Mouse (Mus musculus) forebrain, embryonic 11.5 days (tissue): ENCODE data around the gene Ptpru. TPM values are rescaled to one million over a fixed set of nuclear protein-coding genes. Genes with fewer than 3 reads are reported as not detected.
A peak's percentile ranks its signal among the peaks of the same experiment; 100 is the strongest.

Experiments
- ATAC-seq: fragments of 200-750 bp; cut with Nextera tagmentation; replicated peaks from 2 replicates; pipeline ENCODE4 v1.8.0; 2017; ENCODE audit warnings: moderate TSS enrichment; ENCODE audit not compliant: low FRiP score
- DNase-seq: peaks from one replicate; pipeline ENCODE4 v3.0.0-alpha.2; 2017; ENCODE audit warnings: low spot score
- H3K27ac ChIP-seq: fragments of 300-500 bp; sonication (generic); 2 replicates; pipeline ENCODE4 v1.5.1; 2014; ENCODE audit warnings: low read depth, low read length
- H3K27me3 ChIP-seq: fragments of 300-500 bp; sonication (generic); 2 replicates; pipeline ENCODE4 v1.6.1; 2014; ENCODE audit warnings: mild to moderate bottlenecking, low read length, mixed read lengths; ENCODE audit not compliant: control insufficient read depth, insufficient read depth
- H3K36me3 ChIP-seq: fragments of 300-500 bp; sonication (generic); 2 replicates; pipeline ENCODE4 v1.6.1; 2014; ENCODE audit warnings: mild to moderate bottlenecking, low read length, moderate library complexity, mixed read lengths; ENCODE audit not compliant: control insufficient read depth, insufficient read depth
- H3K4me1 ChIP-seq: fragments of 300-500 bp; sonication (generic); replicated peaks from 2 replicates; pipeline ENCODE4 v1.6.1; 2014; ENCODE audit warnings: low read length, mixed read lengths; ENCODE audit not compliant: control insufficient read depth, insufficient read depth
- H3K4me2 ChIP-seq: fragments of 300-500 bp; sonication (generic); 2 replicates; pipeline ENCODE4 v1.6.1; 2014; ENCODE audit warnings: low read depth, mild to moderate bottlenecking, low read length, moderate library complexity, mixed read lengths; ENCODE audit not compliant: severe bottlenecking
- H3K4me3 ChIP-seq: fragments of 300-500 bp; sonication (generic); 2 replicates; pipeline ENCODE4 v1.5.1; 2014; ENCODE audit warnings: low read depth, low read length
- H3K9ac ChIP-seq: fragments of 300-500 bp; sonication (generic); 2 replicates; pipeline ENCODE4 v1.6.1; 2014; ENCODE audit warnings: low read length
- H3K9me3 ChIP-seq: fragments of 300-500 bp; sonication (generic); 2 replicates; pipeline ENCODE4 v1.6.1; 2016; ENCODE audit warnings: low read length, mixed read lengths; ENCODE audit not compliant: control insufficient read depth
- WGBS: fragments of 180-500 bp; shearing (Covaris S2); extraction: QIAGEN DNeasy Blood & Tissue Kit; methylation state at CpG from one replicate; pipeline ENCODE4 v1.1.7; 2014; 5-methylcytosine and 5-hydroxymethylcytosine counted together
- polyA plus RNA-seq: library from polyadenylated mRNA; unstranded; fragments of >200 nt; fragmentation: Nextera tagmentation; extraction: Ambion mirVana; gene quantifications from 2 replicates; pipeline ENCODE4 v1.2.1, GENCODE M21; 2014

Ptpru gene
- polyA plus RNA-seq, 1 experiment from 2014 or later, result 44.3 TPM

- 82% methylated on average over 8 of the region's 8 CpGs for WGBS
- H3K9ac ChIP-seq, result no peak overlapping the region
- no peaks in the 10 kb centered on the region for H3K27me3 ChIP-seq
- peaks cover 8% of the 10 kb centered on the region; the same call in 1 of the 2 replicates for H3K4me1 ChIP-seq
- DNase-seq (no peak), ATAC-seq (no peak)
- H3K4me3 ChIP-seq, result no peak overlapping the region
- H3K9me3 ChIP-seq, result no peaks in the 10 kb centered on the region
- H3K27ac ChIP-seq, result no peak overlapping the region
- no peaks in the 10 kb centered on the region for H3K36me3 ChIP-seq
- H3K4me2 ChIP-seq, result no peak overlapping the region
Observed at GRCm38 (mm10) chr4:131845991-131846778, 8.1 kb upstream of the Ptpru start.

DNA sequence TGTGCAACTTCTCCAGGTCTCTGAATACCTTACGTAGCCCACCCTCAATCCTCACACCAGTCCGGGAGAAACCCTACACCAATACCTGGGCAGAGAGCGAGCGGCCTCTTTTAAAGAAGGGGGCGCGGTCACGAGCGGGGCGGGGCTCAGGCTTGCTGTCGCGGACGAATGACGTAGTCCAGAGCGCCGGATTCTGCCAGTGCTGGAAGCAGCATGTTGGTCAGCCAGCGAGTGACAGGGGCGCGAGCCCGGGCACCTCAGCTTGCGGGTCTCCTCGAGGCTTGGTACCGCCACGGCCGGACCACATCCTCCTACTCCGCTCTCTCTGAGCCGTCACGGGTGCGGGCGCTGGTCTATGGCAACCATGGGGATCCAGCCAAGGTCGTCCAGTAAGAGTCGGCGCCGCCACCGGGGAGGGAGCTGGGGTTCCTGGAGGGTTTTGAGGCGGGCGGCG, 5.2 kb upstream of the Ptpru start, which contains the start of gene Mecr:
Gene Mecr (plus strand): TSS at position 181 of the 454 bp plus-strand sequence.
- Histone ChIP-seq H3K27ac (no peak within 1 kb of the TSS), H3K27me3 (peaks cover 2% of the 10 kb centered on the region; the same call in 1 of the 2 replicates), H3K9me3 (no peaks in the 10 kb centered on the region), H3K4me1 (0 out of 2 replicates have a peak, but pooled peaks cover 5% of the 10 kb centered on the region), H3K36me3 (no peaks in the 10 kb centered on the region), H3K9ac (peak within 1 kb of the TSS; percentile 74), H3K4me3 (peak within 1 kb of the TSS; percentile 88), H3K4me2 (peak within 1 kb of the TSS; percentile 67)
- WGBS, result under 1% methylated on average over 37 of the region's 37 CpGs
- peak; percentile 84 for ATAC-seq
- DNase-seq, result peak; percentile 97

DNA sequence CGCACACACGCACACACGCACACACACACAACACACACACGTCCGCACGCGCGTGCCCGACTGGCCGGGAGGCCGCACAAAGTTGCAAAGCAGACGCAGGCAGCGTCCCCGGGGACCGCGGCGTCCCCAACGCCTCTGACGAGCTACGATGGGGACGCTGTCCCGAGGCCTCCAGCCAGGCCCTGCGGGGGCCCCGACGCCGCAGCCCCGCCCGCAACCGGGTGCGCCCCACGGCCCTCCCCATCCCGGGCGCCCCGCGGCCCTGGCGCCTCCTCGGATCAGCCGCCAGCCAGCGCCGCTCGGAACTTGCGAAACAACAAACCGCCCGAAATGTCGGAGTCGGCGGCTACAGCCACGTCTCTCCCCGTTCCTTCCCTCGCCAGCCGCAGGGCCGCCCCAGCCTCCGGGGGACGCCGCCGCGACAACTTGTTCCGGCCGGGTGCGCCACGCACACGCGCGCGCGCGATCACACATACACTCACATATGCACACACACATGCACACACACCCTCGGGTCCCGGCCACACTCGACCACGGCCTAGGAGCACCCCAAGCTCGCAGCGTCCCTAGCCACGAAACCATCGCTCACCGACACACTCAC, 1.1 kb downstream of the Ptpru start:
- Histone ChIP-seq H3K4me3 (peak overlapping the region; percentile 71), H3K27me3 (peaks cover 8% of the 10 kb centered on the region; the same call in 1 of the 2 replicates), H3K4me2 (peak overlapping the region; percentile 97), H3K4me1 (peaks cover 11% of the 10 kb centered on the region; the same call in 1 of the 2 replicates), H3K27ac (no peak overlapping the region), H3K36me3 (no peaks in the 10 kb centered on the region), H3K9me3 (no peaks in the 10 kb centered on the region), H3K9ac (peak overlapping the region; percentile 86)
- under 1% methylated on average over 75 of the region's 76 CpGs for WGBS
- ATAC-seq, result peak; percentile 18; the same call in 1 of the 2 replicates
- DNase-seq, result peak; percentile 76

- Histone ChIP-seq H3K9me3 (no peaks in the 10 kb centered on the region), H3K4me3 (peak overlapping the region; percentile 71), H3K27me3 (peaks cover 8% of the 10 kb centered on the region; the same call in 1 of the 2 replicates), H3K4me1 (peaks cover 11% of the 10 kb centered on the region; the same call in 1 of the 2 replicates), H3K4me2 (peak overlapping the region; percentile 97), H3K27ac (no peak overlapping the region), H3K36me3 (no peaks in the 10 kb centered on the region), H3K9ac (peak overlapping the region; percentile 86)
- DNase-seq (peak; percentile 78), ATAC-seq (peak; percentile 23; the same call in 1 of the 2 replicates)
- WGBS, result under 1% methylated on average over 39 of the region's 39 CpGs
Observed at GRCm38 (mm10) chr4:131836351-131836881, 1.7 kb downstream of the Ptpru start.

GRCm38 (mm10) chr4:131833971-131834609, 4.0 kb downstream of the Ptpru start:
- Histone ChIP-seq H3K9me3 (no peaks in the 10 kb centered on the region), H3K4me3 (no peak overlapping the region), H3K27me3 (peaks cover 8% of the 10 kb centered on the region; the same call in 1 of the 2 replicates), H3K4me2 (no peak overlapping the region), H3K36me3 (no peaks in the 10 kb centered on the region), H3K4me1 (peaks cover 11% of the 10 kb centered on the region; the same call in 1 of the 2 replicates), H3K27ac (no peak overlapping the region), H3K9ac (no peak overlapping the region)
- 27% methylated on average over 9 of the region's 9 CpGs for WGBS
- DNase-seq, result peak; percentile 62
- no peak for ATAC-seq

- H3K27ac ChIP-seq, result no peak overlapping the region
- no peak overlapping the region for H3K4me3 ChIP-seq
- H3K9me3 ChIP-seq, result no peaks in the 10 kb centered on the region
- H3K9ac ChIP-seq, result no peak overlapping the region
- peaks cover 11% of the 10 kb centered on the region; the same call in 1 of the 2 replicates for H3K4me1 ChIP-seq
- no peaks in the 10 kb centered on the region for H3K36me3 ChIP-seq
- 73% methylated on average over 3 of the region's 3 CpGs for WGBS
- H3K4me2 ChIP-seq, result no peak overlapping the region
- DNase-seq, result no peak
- ATAC-seq, result no peak
- peaks cover 6% of the 10 kb centered on the region; the same call in 1 of the 2 replicates for H3K27me3 ChIP-seq
Observed at GRCm38 (mm10) chr4:131832759-131833407, 5.2 kb downstream of the Ptpru start.

GRCm38 (mm10) chr4:131831546-131832045, 6.5 kb downstream of the Ptpru start:
- H3K27me3 ChIP-seq, result peaks cover 4% of the 10 kb centered on the region; the same call in 1 of the 2 replicates
- ATAC-seq (no peak), DNase-seq (no peak)
- H3K9me3 ChIP-seq, result no peaks in the 10 kb centered on the region
- H3K4me1 ChIP-seq, result peaks cover 11% of the 10 kb centered on the region; the same call in 1 of the 2 replicates
- 86% methylated on average over 5 of the region's 5 CpGs for WGBS
- H3K4me3 ChIP-seq, result no peak overlapping the region
- H3K27ac ChIP-seq, result no peak overlapping the region
- H3K4me2 ChIP-seq, result no peak overlapping the region
- H3K9ac ChIP-seq, result no peak overlapping the region
- no peaks in the 10 kb centered on the region for H3K36me3 ChIP-seq
